Mouse (Mus musculus): ENCODE measurements around the gene Fos.

DNA sequence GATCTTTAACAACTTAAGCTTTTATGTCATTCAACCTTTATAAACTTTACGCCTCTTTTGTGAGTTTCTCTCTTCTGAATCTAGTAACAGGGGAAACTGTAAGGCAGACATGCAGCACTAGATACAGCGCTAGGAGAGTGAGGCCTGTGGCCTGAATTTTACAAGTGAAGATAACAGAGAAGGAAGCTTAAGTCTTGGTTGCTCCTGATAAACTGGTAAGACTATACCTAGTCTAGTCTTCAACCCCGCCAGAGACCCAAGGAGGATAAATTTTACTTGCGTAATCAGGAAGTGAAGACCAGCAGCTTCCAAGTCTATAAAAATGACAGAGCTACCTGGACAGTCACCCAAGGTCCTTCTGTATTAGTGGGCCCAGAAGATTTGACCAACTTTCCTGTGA, 29.0 kb downstream of the Fos start:
- TF ChIP-seq CTCF (IDR thresholded peaks at IDR 0.05; ENCODE audit: borderline replicate concordance, insufficient read depth, low read length) (no peak), POLR2A (IDR thresholded peaks at IDR 0.05; ENCODE audit: low read depth, low read length) (no peak)

All from embryonic fibroblast, embryonic 13.5 days (primary cell).